Mouse (Mus musculus) CH12.LX (cell line): ENCODE data around the gene Mcpt1.

Source experiments
- CTCF ChIP-seq, 2 experiments: IDR thresholded peaks in 1 of 2; conservative IDR thresholded peaks in 1 of 2; 2 replicates each; pipeline ENCODE4 v1.5.1; 2011 to 2012; ENCODE audit warnings: low read depth in 2 of 2, low read length in 2 of 2, improper control_type of control experiment in 1 of 2, inconsistent platforms in 1 of 2, mild to moderate bottlenecking in 1 of 2, moderate library complexity in 1 of 2
- ZKSCAN1 ChIP-seq: IDR thresholded peaks from 2 replicates; pipeline ENCODE4 v1.6.1; 2012; ENCODE audit warnings: low read depth, inconsistent platforms, low read length, improper control_type of control experiment, borderline replicate concordance

GRCm38 (mm10) chr14:56055408-56055807, 37.6 kb downstream of the Mcpt1 start:
- TF ChIP-seq CTCF (conservative IDR thresholded peaks at IDR 0.05 in 1 of 2, IDR thresholded peaks at IDR 0.05 in 1 of 2; ENCODE audit: low read depth in 2 of 2, low read length in 2 of 2) = peak in 1 of 2 experiments; percentile 8; a peak in 1 of 4 replicates
- TF ChIP-seq ZKSCAN1 = no peak
